Mouse (Mus musculus): ENCODE results near the gene Fxyd4. TPM values are rescaled to one million over a fixed set of nuclear protein-coding genes. Genes with fewer than 3 reads are reported as not detected.

Gene Fxyd4
- polyA plus RNA-seq, 1 experiment from 2014 or later: 0.73 TPM

GRCm38 (mm10) chr6:117932325-117933051, 5.0 kb downstream of the Fxyd4 start:
- WGBS (ENCODE audit: insufficient replicate concordance): 41% methylated on average over 11 of the region's 11 CpGs
- Histone ChIP-seq H3K9ac (no peak overlapping the region), H3K4me1 (peaks cover 9% of the 10 kb centered on the region; the same call in 1 of the 2 replicates), H3K36me3 (peaks cover 30% of the 10 kb centered on the region), H3K9me3 (replicated peaks) (no peaks in the 10 kb centered on the region), H3K4me2 (no peak overlapping the region), H3K4me3 (no peak overlapping the region), H3K27ac (no peak overlapping the region), H3K27me3 (replicated peaks) (no peaks in the 10 kb centered on the region)
- peak; percentile 70 for ATAC-seq

DNA sequence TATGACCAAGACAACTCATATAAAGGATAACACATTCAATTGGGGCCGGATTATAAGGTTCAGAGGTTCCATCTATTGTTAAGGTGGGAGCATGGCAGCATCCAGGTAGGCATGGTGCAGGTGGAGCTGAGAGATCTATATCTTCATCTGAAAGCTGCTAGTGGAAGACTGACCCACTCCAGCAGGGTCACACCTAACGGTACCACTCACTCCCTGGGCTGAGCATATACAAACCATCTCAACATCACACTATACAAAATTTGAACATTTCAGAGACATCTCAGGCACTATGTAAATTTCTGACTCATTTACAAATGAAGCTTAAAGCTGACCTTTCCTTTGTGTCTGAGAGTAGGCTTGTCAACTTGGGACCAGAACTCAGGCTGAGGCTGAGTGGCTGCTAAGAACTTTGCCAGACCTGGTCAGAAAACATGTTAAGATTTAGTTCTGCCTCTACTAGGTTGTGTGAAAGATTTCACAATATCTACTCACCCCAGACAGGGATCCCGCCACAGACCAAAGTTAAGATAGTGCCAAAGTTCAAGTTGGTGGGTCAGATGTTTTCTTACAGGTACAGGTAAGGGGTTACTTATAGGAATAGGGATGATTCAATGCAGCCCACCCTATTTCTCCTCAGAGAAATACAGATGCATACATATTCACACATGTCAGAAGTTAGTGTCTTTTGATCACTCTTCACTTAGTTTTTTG, 7.4 kb downstream of the Fxyd4 start:
- no peak overlapping the region for H3K9ac ChIP-seq
- peaks cover 9% of the 10 kb centered on the region; the same call in 1 of the 2 replicates for H3K4me1 ChIP-seq
- 83% methylated on average over 3 of the region's 3 CpGs for WGBS (ENCODE audit: insufficient replicate concordance)
- no peak overlapping the region for H3K4me3 ChIP-seq
- peaks cover 50% of the 10 kb centered on the region for H3K36me3 ChIP-seq
- no peak overlapping the region for H3K4me2 ChIP-seq
- H3K27ac ChIP-seq: no peak overlapping the region
- H3K9me3 ChIP-seq (replicated peaks): no peaks in the 10 kb centered on the region
- no peak for ATAC-seq
- H3K27me3 ChIP-seq (replicated peaks): no peaks in the 10 kb centered on the region

- no peak overlapping the region for H3K9ac ChIP-seq
- H3K4me2 ChIP-seq: no peak overlapping the region
- peaks cover 9% of the 10 kb centered on the region; the same call in 1 of the 2 replicates for H3K4me1 ChIP-seq
- H3K9me3 ChIP-seq (replicated peaks): no peaks in the 10 kb centered on the region
- no peak overlapping the region for H3K4me3 ChIP-seq
- no peak for ATAC-seq
- no peaks in the 10 kb centered on the region for H3K27me3 ChIP-seq (replicated peaks)
- H3K36me3 ChIP-seq: peaks cover 50% of the 10 kb centered on the region
- H3K27ac ChIP-seq: no peak overlapping the region
- 78% methylated on average over 5 of the region's 5 CpGs for whole genome bisulfite sequencing (ENCODE audit: insufficient replicate concordance)
Observed at GRCm38 (mm10) chr6:117928746-117929145, 8.7 kb downstream of the Fxyd4 start.

DNA sequence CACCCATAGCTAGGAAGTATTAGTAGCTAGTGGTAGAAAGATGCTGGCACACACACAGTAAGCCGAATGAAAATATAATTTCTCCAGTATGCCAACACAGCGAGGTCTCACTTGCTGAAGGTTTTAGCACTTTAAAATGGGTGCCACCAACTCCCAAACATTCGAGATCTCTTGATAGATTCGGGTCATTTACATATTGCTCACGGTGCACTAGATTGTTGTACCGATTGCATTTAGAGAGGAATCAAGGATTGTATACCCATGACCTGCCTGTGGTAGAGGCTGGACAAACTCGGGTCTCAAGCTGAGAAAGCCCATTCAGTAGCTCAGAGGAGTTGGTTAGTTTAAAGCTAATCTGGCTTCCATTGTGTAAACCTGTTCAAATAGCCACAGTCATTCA, 9.5 kb downstream of the Fxyd4 start:
- H3K27me3 ChIP-seq (replicated peaks): no peaks in the 10 kb centered on the region
- peaks cover 57% of the 10 kb centered on the region for H3K36me3 ChIP-seq
- no peak overlapping the region for H3K9ac ChIP-seq
- H3K27ac ChIP-seq: no peak overlapping the region
- H3K9me3 ChIP-seq (replicated peaks): no peaks in the 10 kb centered on the region
- no peak for ATAC-seq
- peaks cover 9% of the 10 kb centered on the region; the same call in 1 of the 2 replicates for H3K4me1 ChIP-seq
- WGBS (ENCODE audit: insufficient replicate concordance): 78% methylated on average over 7 of the region's 7 CpGs
- no peak overlapping the region for H3K4me2 ChIP-seq
- H3K4me3 ChIP-seq: no peak overlapping the region

- no peak overlapping the region for H3K27ac ChIP-seq
- no peaks in the 10 kb centered on the region for H3K9me3 ChIP-seq (replicated peaks)
- no peak overlapping the region for H3K4me2 ChIP-seq
- no peak overlapping the region for H3K4me3 ChIP-seq
- WGBS (ENCODE audit: insufficient replicate concordance): 66% methylated on average over 4 of the region's 4 CpGs
- peak; percentile 36; the same call in 1 of the 2 replicates for ATAC-seq
- no peak overlapping the region for H3K9ac ChIP-seq
- H3K36me3 ChIP-seq: peaks cover 67% of the 10 kb centered on the region
- H3K27me3 ChIP-seq (replicated peaks): no peaks in the 10 kb centered on the region
- peaks cover 5% of the 10 kb centered on the region; the same call in 1 of the 2 replicates for H3K4me1 ChIP-seq
Observed at GRCm38 (mm10) chr6:117926871-117927491, 10.5 kb downstream of the Fxyd4 start.

GRCm38 (mm10) chr6:117922041-117922440, 15.5 kb downstream of the Fxyd4 start:
- Histone ChIP-seq H3K9ac (no peak overlapping the region), H3K9me3 (replicated peaks) (no peaks in the 10 kb centered on the region), H3K4me1 (peaks cover 39% of the 10 kb centered on the region), H3K4me3 (no peak overlapping the region), H3K27me3 (replicated peaks) (no peaks in the 10 kb centered on the region), H3K36me3 (peaks cover 74% of the 10 kb centered on the region), H3K4me2 (no peak overlapping the region), H3K27ac (no peak overlapping the region)
- 89% methylated on average over 3 of the region's 3 CpGs for WGBS (ENCODE audit: insufficient replicate concordance)
- no peak for ATAC-seq

GRCm38 (mm10) chr6:117920659-117921640, 16.5 kb downstream of the Fxyd4 start:
- 54% methylated on average over 3 of the region's 3 CpGs for WGBS (ENCODE audit: insufficient replicate concordance)
- peaks cover 45% of the 10 kb centered on the region for H3K4me1 ChIP-seq
- H3K4me3 ChIP-seq: peak overlapping the region; percentile 81
- H3K9ac ChIP-seq: peak overlapping the region; percentile 23; the same call in 1 of the 2 replicates
- peak overlapping the region; percentile 89 for H3K4me2 ChIP-seq
- peaks cover 63% of the 10 kb centered on the region for H3K36me3 ChIP-seq
- ATAC-seq: no peak
- no peaks in the 10 kb centered on the region for H3K27me3 ChIP-seq (replicated peaks)
- no peaks in the 10 kb centered on the region for H3K9me3 ChIP-seq (replicated peaks)
- peak overlapping the region; percentile 76 for H3K27ac ChIP-seq

DNA sequence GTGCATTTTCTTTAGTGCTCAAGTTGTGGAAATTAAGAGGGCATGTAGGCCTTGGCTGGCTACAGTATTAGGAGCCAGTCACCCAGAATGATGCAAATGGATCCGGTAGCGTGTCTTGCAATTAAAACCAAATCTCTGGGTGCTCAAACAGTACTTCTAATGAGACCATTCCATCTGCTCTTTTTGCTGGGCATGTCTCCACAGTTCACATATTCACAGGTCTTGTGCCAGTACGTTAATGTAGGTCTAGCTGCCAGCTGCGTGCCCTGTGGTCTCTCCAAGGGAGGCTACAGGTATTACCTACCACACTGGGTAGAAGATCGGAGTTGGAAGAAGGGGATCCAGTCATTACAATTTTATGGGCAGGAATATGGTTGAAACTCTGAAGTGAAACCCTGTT, 19.4 kb downstream of the Fxyd4 start:
- H3K27me3 ChIP-seq (replicated peaks): no peaks in the 10 kb centered on the region
- H3K36me3 ChIP-seq: peaks cover 71% of the 10 kb centered on the region
- WGBS (ENCODE audit: insufficient replicate concordance): 40% methylated on average over 5 of the region's 5 CpGs
- ATAC-seq: no peak
- peaks cover 71% of the 10 kb centered on the region for H3K4me1 ChIP-seq
- no peaks in the 10 kb centered on the region for H3K9me3 ChIP-seq (replicated peaks)
- peak overlapping the region; percentile 89 for H3K4me2 ChIP-seq
- H3K4me3 ChIP-seq: peak overlapping the region; percentile 81
- peak overlapping the region; percentile 91 for H3K9ac ChIP-seq
- H3K27ac ChIP-seq: peak overlapping the region; percentile 99

- no peaks in the 10 kb centered on the region for H3K27me3 ChIP-seq (replicated peaks)
- H3K9ac ChIP-seq: peak overlapping the region; percentile 91
- peaks cover 67% of the 10 kb centered on the region for H3K36me3 ChIP-seq
- H3K27ac ChIP-seq: peak overlapping the region; percentile 99
- peak overlapping the region; percentile 81 for H3K4me3 ChIP-seq
- ATAC-seq: peak; percentile 6; the same call in 1 of the 2 replicates
- peaks cover 76% of the 10 kb centered on the region for H3K4me1 ChIP-seq
- peak overlapping the region; percentile 89 for H3K4me2 ChIP-seq
- H3K9me3 ChIP-seq (replicated peaks): no peaks in the 10 kb centered on the region
- WGBS (ENCODE audit: insufficient replicate concordance): 2% methylated on average over 21 of the region's 21 CpGs
Observed at GRCm38 (mm10) chr6:117917576-117917975, 19.9 kb downstream of the Fxyd4 start.

- peak; percentile 97 for ATAC-seq
- Histone ChIP-seq H3K27ac (peak overlapping the region; percentile 99), H3K4me2 (peak overlapping the region; percentile 89), H3K9ac (peak overlapping the region; percentile 91), H3K9me3 (replicated peaks) (no peaks in the 10 kb centered on the region), H3K27me3 (replicated peaks) (no peaks in the 10 kb centered on the region), H3K4me3 (peak overlapping the region; percentile 81), H3K4me1 (peaks cover 79% of the 10 kb centered on the region), H3K36me3 (peaks cover 60% of the 10 kb centered on the region)
- WGBS (ENCODE audit: insufficient replicate concordance): under 1% methylated on average over 62 of the region's 62 CpGs
Observed at GRCm38 (mm10) chr6:117916737-117917426, 20.6 kb downstream of the Fxyd4 start.
